Mouse (Mus musculus): ENCODE measurements at regions not wholly inside any gene's neighbourhood (a gene's known extent, or its start where the extent isn't known, plus 50 kb on each side); places are given as distances from the start of the nearest gene placed in this dataset. TPM values are rescaled to one million over a fixed set of nuclear protein-coding genes. Genes with fewer than 3 reads are reported as not detected.

GRCm38 (mm10) chr6:70011555-70011954 is 780.5 kb downstream of the Rpia start:
- H3K27me3 ChIP-seq (replicated peaks; ENCODE audit: control insufficient read depth, insufficient read depth, low read length): no peaks in the 10 kb centered on the region
- H3K4me1 ChIP-seq (ENCODE audit: control insufficient read depth, insufficient read depth, low read length): no peaks in the 10 kb centered on the region
- H3K4me3 ChIP-seq (ENCODE audit: low read depth, low read length): no peak overlapping the region
- H3K4me2 ChIP-seq (ENCODE audit: low read length): no peak overlapping the region
- H3K36me3 ChIP-seq (ENCODE audit: control insufficient read depth, insufficient read depth, low read length): no peaks in the 10 kb centered on the region
- no peak overlapping the region for H3K9ac ChIP-seq (ENCODE audit: low read length)
- no peak for ATAC-seq
- DNase-seq (ENCODE audit: low spot score): no peak
- H3K27ac ChIP-seq (ENCODE audit: low read depth, low read length): no peak overlapping the region
- no peaks in the 10 kb centered on the region for H3K9me3 ChIP-seq (replicated peaks; ENCODE audit: control insufficient read depth, low read length)

Small RNAs in the stretch of these regions (microRNA-seq; reads per million reads assigned to microRNA genes)
- gene Gm23694: not detected
- not detected for gene Gm24096

All from forebrain, embryonic 14.5 days (tissue).